Mouse (Mus musculus) central nervous system, embryonic 14 days (tissue): ENCODE results near the gene Olfr222. TPM values are rescaled to one million over a fixed set of nuclear protein-coding genes. Genes with fewer than 3 reads are reported as not detected.

Source experiments
- polyA plus RNA-seq: library from polyadenylated mRNA; depleted of rRNA; stranded (reverse); fragments of >200 nt; gene quantifications from 2 replicates; pipeline ENCODE4 v1.2.3, GENCODE M21; 2012; rRNA removed

The Olfr222 gene
- polyA plus RNA-seq = not detected in 2 replicates

DNA sequence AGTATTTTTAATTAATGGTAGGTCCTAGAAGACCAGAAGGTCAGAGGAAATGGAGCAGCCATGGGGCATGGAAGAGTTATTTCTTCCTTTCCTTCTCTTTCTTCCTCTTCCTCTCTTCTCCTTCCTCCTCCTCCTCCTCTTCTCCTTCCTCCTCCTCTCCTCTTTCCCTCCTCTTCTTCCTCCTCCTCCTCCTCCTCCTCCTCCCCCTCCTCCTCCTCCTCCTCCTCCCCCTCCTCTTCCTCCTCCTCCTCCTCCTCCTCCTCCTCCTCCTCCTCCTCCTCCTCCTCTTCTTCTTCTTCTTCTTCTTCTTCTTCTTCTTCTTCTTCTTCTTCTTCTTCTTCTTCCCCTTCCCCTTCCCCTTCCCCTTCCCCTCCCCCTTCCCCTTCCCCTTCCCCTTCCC lies at the start of gene Olfr222:
TSS of gene Olfr222 (minus strand) at position 101 of the 400 bp plus-strand sequence.

DNA sequence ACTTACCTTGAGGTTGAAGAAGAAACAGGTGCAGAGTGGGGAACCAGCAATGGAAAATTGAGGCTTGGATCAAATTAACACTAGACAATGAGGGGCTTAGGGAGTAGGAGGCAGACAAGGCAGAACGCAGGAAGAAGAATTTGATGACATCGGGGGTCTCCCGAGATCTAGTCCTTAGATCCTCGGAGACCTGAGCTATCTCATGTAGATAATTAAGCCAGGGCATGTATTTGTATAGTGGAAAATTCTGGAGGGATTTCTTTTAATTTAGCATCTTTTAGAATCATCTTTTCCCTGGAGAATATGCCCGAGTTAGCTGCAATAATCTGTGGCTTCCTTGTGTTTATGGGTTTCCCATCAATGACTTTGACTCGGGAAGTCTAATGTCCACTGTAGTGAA lies 17.2 kb upstream of the Olfr222 start, which contains the start of gene Olfr223:
TSS of gene Olfr223 (minus strand) at position 101 of the 400 bp plus-strand sequence.

DNA sequence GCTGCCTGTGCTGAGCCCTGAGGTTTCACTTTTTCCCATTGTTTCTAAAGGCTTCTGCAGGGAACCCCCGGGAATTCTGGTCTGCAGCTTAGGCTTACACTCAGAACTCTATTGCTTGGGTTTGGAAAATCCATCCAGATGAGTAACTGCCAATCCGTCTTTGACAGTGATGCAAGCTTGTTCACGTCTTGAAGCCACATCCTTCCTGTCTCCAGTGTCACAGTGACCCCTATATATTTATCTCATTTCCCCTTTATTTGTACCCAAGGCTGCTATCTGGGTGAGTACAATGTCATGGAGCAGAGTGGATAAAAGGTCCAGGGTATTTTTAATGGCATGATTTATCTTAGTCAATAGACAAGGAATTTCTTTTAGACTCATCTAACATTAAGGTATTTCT lies 34.7 kb downstream of the Olfr222 start, which contains the start of gene Nlrp3:
TSS of gene Nlrp3 (plus strand) at position 245 of the 400 bp plus-strand sequence.

DNA sequence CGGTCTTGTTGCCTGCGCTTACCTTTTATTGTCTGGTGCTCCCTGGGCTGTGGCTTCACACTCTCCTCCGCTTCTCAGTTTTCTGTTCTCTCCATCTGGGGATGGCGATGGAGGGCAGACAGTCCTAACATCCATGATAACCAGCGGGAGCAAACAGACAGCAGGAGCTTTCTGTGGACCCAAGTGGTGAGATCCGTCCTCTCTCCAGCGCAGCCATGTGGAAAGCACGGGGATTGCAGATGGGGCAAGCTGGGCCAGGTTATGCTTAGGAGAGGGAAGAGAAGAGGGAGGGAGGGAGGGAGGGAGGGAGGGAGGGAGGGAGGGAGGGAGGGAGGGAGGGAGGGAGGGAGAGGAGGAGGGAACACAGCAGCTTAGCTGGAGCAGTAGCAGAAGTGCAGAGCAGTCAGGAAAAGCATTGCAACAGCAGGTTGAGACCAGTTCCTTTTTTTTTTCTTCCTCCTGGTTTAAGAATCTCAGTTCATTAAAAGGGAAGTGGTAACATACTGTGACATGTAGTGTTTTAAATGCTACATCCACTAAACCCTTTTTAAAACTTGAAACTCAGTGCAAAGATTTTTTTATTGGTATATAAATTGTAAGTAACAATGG lies 49.5 kb downstream of the Olfr222 start, which contains the start of gene Zkscan17:
TSS of gene Zkscan17 (minus strand) at position 280 of the 609 bp plus-strand sequence.

Other genes starting within 250 kb of the Olfr222 start
- 0.14 and 0.20 TPM in 2 replicates for gene Prss38, start 200.6 kb downstream of the Olfr222 start, polyA plus RNA-seq
- gene Jmjd4, start 126.2 kb downstream of the Olfr222 start, polyA plus RNA-seq = 13.9 TPM in 2 replicates
- gene Snap47, start 125.0 kb downstream of the Olfr222 start, polyA plus RNA-seq = 283 and 284 TPM in 2 replicates
- 7.0 and 7.8 TPM in 2 replicates for gene Zfp867, start 103.8 kb downstream of the Olfr222 start, polyA plus RNA-seq
- gene Zkscan17, start 49.5 kb downstream of the Olfr222 start, polyA plus RNA-seq = 13.5 and 14.5 TPM in 2 replicates
- 0.39 and 0.55 TPM in 2 replicates for gene Nlrp3, start 34.7 kb downstream of the Olfr222 start, polyA plus RNA-seq
- not detected in 2 replicates for gene Olfr223, start 17.1 kb upstream of the Olfr222 start, polyA plus RNA-seq
- 124 and 142 TPM in 2 replicates for gene Mprip, start 85.1 kb upstream of the Olfr222 start, polyA plus RNA-seq
- 3.5 and 4.5 TPM in 2 replicates for gene Pld6, start 211.4 kb upstream of the Olfr222 start, polyA plus RNA-seq
- gene Flcn, start 233.8 kb upstream of the Olfr222 start, polyA plus RNA-seq = 44.7 and 47.7 TPM in 2 replicates